Mouse (Mus musculus): Measurements from ENCODE around the gene Csdc2. TPM values are rescaled to one million over a fixed set of nuclear protein-coding genes. Genes with fewer than 3 reads are reported as not detected.

The Csdc2 gene
- total and polyA plus RNA-seq, 2 experiments from 2014 or later = 188 to 269 TPM

DNA sequence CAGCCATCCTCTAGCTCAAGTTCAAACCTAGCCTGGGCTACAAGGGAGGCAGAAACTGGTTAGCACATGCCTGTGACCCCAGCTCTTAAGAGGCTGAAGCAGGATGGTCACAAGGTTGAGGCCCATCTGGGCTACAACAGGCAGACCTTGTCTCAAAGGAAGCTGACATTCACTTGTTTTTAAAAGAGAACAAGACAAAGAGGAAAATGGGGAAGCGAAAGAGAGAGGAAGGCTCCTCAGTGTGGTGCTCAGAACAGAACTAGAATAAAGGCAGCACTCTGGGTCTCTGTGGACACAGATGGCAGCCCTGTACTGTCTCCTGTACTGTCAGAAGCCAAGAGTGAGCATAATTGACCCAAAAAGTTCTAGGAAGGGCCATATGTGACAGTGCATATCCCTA, 2.6 kb upstream of the Csdc2 start:
- TF ChIP-seq CTCF (IDR thresholded peaks at IDR 0.05; ENCODE audit: low read depth) = no peak
- ATAC-seq (no peak), DNase-seq (ENCODE audit: low spot score) (no peak)
- WGBS = 86% methylated on average over 1 of the region's 1 CpGs
- Histone ChIP-seq H3K36me3 (ENCODE audit: insufficient read depth, low read length) (no peaks in the 10 kb centered on the region), H3K9ac (replicated peaks; ENCODE audit: low read length) (no peak overlapping the region), H3K27ac (no peak overlapping the region), H3K4me1 (ENCODE audit: insufficient read depth, low read length) (peaks cover 18% of the 10 kb centered on the region), H3K4me2 (ENCODE audit: low read depth, low read length) (no peak overlapping the region), H3K27me3 (ENCODE audit: insufficient read depth, low read length) (no peaks in the 10 kb centered on the region), H3K9me3 (ENCODE audit: low read length) (no peaks in the 10 kb centered on the region), H3K4me3 (ENCODE audit: low read length) (no peak overlapping the region)

DNA sequence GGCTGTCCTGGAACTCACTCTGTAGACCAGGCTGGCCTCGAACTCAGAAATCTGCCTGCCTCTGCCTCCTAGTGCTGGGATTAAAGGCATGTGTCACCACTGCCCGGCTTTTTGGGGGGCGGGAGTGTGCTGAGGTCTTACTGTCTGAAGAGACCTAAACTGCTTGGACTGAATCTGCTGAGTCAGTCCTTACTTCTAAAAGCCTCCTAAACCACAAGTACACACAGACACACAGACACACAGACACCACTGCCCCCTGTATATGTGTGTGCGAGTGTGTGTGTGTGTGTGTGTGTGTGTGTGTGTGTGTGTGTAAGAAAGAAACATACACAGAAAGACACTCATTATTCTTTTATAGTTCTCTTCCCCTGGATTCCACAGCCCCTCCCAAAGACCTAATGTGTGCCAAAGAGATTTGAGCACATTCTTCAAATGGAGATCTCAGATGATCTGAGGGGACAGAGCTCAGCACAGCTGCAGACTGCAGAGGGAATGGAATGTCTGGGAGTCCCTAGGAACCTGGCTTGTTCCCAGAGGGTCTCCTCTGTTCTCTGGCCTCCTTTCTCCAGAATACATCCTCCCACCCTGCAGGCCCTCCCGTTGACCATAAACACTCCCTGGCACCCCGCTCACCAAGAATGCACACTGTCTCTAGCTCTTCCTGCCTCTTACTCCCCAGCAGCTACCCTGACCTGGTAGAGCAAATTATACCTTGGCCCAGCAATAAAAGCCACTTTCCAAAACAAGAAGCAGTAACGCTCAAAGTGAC, 506 bp upstream of the Csdc2 start:
- Histone ChIP-seq H3K9ac (replicated peaks; ENCODE audit: low read length) (peak overlapping the region; percentile 82), H3K4me3 (ENCODE audit: low read length) (peak overlapping the region; percentile 58), H3K27ac (peak overlapping the region; percentile 93), H3K4me2 (ENCODE audit: low read depth, low read length) (peak overlapping the region; percentile 60), H3K9me3 (ENCODE audit: low read length) (no peaks in the 10 kb centered on the region), H3K27me3 (ENCODE audit: insufficient read depth, low read length) (no peaks in the 10 kb centered on the region), H3K36me3 (ENCODE audit: insufficient read depth, low read length) (no peaks in the 10 kb centered on the region), H3K4me1 (ENCODE audit: insufficient read depth, low read length) (peaks cover 18% of the 10 kb centered on the region)
- DNase-seq (ENCODE audit: low spot score) (no peak), ATAC-seq (no peak)
- WGBS = 51% methylated on average over 7 of the region's 7 CpGs
- TF ChIP-seq CTCF (IDR thresholded peaks at IDR 0.05; ENCODE audit: low read depth) = no peak

DNA sequence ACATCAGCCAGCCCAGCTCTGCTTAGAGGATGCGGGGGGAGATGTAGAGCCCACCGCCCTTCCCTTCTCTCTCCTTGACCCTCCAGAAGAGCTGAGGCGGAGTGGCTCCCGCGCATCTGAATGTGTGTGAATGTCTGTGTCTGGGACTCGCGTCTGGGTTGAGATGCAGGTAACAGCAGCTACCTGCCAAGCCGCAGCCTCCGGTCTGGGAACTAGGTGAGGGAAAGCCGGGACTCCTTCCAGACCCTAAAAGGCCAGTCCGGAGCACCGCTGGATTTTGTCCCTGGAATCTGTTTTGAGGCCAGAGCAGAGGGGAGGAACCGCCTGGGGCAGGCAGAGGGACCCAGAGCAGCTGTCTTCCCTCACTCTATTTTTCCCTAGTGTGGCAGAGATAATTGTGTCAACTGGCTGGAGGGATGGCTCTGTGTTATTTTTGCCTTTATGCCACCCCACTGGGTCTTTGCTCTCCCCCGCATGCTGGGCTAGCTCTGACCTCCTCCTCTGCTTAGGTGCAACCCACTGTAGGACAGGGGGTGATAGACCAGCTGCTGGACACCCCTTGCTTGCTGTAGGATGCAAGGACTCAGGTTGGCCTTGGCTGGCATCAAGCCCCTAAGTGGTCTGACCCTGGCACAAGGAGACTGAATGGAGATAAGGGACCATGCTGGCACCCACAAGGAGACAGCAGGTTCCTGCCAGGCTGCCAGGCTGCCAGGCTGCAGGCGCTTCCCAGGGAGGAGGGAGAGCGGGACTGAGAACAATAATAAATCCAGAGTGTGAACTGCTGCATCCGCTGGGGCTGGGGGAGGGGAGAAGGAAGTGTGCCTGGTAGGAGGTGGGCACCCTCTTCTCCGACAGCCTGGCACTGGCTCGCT, 776 bp downstream of the Csdc2 start:
- H3K4me3 ChIP-seq (ENCODE audit: low read length) = peak overlapping the region; percentile 58
- H3K36me3 ChIP-seq (ENCODE audit: insufficient read depth, low read length) = no peaks in the 10 kb centered on the region
- WGBS = 2% methylated on average over 17 of the region's 19 CpGs
- peaks cover 18% of the 10 kb centered on the region for H3K4me1 ChIP-seq (ENCODE audit: insufficient read depth, low read length)
- ATAC-seq (peak; percentile 33), DNase-seq (ENCODE audit: low spot score) (peak; percentile 72)
- H3K27ac ChIP-seq = peak overlapping the region; percentile 93
- peak overlapping the region; percentile 82 for H3K9ac ChIP-seq (replicated peaks; ENCODE audit: low read length)
- H3K4me2 ChIP-seq (ENCODE audit: low read depth, low read length) = peak overlapping the region; percentile 60
- H3K27me3 ChIP-seq (ENCODE audit: insufficient read depth, low read length) = no peaks in the 10 kb centered on the region
- TF ChIP-seq CTCF (IDR thresholded peaks at IDR 0.05; ENCODE audit: low read depth) = no peak
- no peaks in the 10 kb centered on the region for H3K9me3 ChIP-seq (ENCODE audit: low read length)

DNA sequence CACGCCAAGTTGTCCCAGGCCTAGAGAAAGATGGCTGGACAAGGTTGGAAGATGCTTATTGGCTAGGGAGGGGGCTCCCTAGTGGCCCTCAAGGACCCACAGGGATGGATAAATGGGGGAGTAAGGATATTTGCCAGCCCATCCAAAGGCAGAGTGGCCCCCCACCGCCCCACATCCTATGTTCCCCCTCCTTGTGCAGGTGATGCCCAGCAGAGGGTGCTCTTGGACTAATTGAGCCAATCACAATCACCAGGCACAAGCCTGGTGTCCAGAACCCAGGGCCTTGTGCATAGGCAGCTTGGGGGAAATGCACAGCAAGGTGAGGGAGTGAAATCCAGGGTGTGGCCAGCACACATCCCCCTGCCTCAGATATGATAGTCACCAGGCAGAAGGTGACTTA, 1.7 kb downstream of the Csdc2 start:
- H3K9ac ChIP-seq (replicated peaks; ENCODE audit: low read length) = peak overlapping the region; percentile 82
- H3K9me3 ChIP-seq (ENCODE audit: low read length) = no peaks in the 10 kb centered on the region
- no peaks in the 10 kb centered on the region for H3K36me3 ChIP-seq (ENCODE audit: insufficient read depth, low read length)
- H3K4me3 ChIP-seq (ENCODE audit: low read length) = peak overlapping the region; percentile 58
- DNase-seq (ENCODE audit: low spot score) (peak; percentile 81), ATAC-seq (no peak)
- peaks cover 14% of the 10 kb centered on the region for H3K4me1 ChIP-seq (ENCODE audit: insufficient read depth, low read length)
- 29% methylated on average over 2 of the region's 2 CpGs for WGBS
- H3K27me3 ChIP-seq (ENCODE audit: insufficient read depth, low read length) = no peaks in the 10 kb centered on the region
- H3K27ac ChIP-seq = peak overlapping the region; percentile 93
- H3K4me2 ChIP-seq (ENCODE audit: low read depth, low read length) = peak overlapping the region; percentile 60
- peak; percentile 78 for TF ChIP-seq CTCF (IDR thresholded peaks at IDR 0.05; ENCODE audit: low read depth)

DNA sequence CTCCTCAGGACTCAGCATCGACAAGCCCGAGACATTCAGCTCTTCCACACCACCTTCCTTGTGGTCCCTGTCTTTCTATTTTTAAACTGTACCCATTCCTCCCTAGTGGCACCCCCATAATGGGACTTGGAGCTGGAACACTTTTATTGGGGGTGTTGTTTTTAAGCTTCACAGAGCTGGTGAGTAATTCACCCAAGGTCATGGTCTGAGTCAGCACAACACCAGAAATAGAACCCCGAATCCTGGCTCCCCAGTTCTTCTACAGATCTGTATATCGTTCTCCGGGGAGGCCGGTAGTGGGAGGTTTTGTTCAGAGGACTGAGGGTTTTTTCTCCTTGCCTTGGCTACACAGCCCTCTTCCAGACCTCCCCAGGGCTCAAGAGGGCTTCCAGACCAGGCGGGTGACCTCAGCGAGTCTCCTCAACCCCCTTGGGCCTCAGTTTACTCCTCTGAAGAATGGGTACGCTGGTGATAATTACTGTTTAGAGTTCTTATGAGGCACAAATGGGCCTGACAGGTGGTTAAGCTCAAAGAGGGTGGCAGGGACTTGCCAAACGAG, 2.7 kb downstream of the Csdc2 start:
- no peak for TF ChIP-seq CTCF (IDR thresholded peaks at IDR 0.05; ENCODE audit: low read depth)
- Histone ChIP-seq H3K4me3 (ENCODE audit: low read length) (no peak overlapping the region), H3K27me3 (ENCODE audit: insufficient read depth, low read length) (no peaks in the 10 kb centered on the region), H3K27ac (peak overlapping the region; percentile 93; the same call in 1 of the 2 replicates), H3K4me1 (ENCODE audit: insufficient read depth, low read length) (peaks cover 14% of the 10 kb centered on the region), H3K9ac (replicated peaks; ENCODE audit: low read length) (no peak overlapping the region), H3K36me3 (ENCODE audit: insufficient read depth, low read length) (no peaks in the 10 kb centered on the region), H3K9me3 (ENCODE audit: low read length) (no peaks in the 10 kb centered on the region), H3K4me2 (ENCODE audit: low read depth, low read length) (peak overlapping the region; percentile 60)
- ATAC-seq (no peak), DNase-seq (ENCODE audit: low spot score) (no peak)
- 88% methylated on average over 10 of the region's 10 CpGs for whole genome bisulfite sequencing

DNA sequence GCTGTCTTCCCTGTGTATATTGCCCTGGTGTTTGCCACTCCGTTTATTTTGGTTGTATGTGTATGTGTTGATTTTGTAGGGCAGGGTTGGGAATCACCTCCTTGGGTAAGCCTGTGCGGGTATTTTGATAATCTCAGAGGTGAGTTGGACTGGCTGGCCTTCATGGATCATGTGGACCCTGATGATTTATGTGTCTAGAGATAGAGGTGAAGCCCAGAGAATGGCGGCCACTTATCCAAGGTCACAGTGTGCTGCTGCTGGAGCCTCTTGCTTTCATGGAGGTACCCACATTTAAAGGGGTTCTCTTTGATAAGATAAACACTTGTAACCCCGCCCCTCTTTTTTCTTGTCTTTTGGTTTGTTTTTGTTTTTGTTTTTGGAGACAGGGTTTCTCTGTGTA, 3.2 kb downstream of the Csdc2 start:
- H3K9ac ChIP-seq (replicated peaks; ENCODE audit: low read length) = no peak overlapping the region
- H3K27ac ChIP-seq = no peak overlapping the region
- H3K4me1 ChIP-seq (ENCODE audit: insufficient read depth, low read length) = peaks cover 14% of the 10 kb centered on the region
- H3K27me3 ChIP-seq (ENCODE audit: insufficient read depth, low read length) = no peaks in the 10 kb centered on the region
- ATAC-seq (no peak), DNase-seq (ENCODE audit: low spot score) (no peak)
- H3K9me3 ChIP-seq (ENCODE audit: low read length) = no peaks in the 10 kb centered on the region
- no peak overlapping the region for H3K4me3 ChIP-seq (ENCODE audit: low read length)
- no peak for TF ChIP-seq CTCF (IDR thresholded peaks at IDR 0.05; ENCODE audit: low read depth)
- H3K4me2 ChIP-seq (ENCODE audit: low read depth, low read length) = no peak overlapping the region
- H3K36me3 ChIP-seq (ENCODE audit: insufficient read depth, low read length) = no peaks in the 10 kb centered on the region
- 96% methylated on average over 4 of the region's 4 CpGs for WGBS
